Mouse (Mus musculus) ES-E14 (cell line): ENCODE data around the gene Prrc2b. TPM values are rescaled to one million over a fixed set of nuclear protein-coding genes. Genes with fewer than 3 reads are reported as not detected.
A peak's percentile ranks its signal among the peaks of the same experiment; 100 is the strongest.

ENCODE experiments used
- DNase-seq: peaks from one replicate; pipeline ENCODE4 v3.0.0-alpha.2; 2013; ENCODE audit warnings: low read depth, low spot score
- H3K27ac ChIP-seq: 2 replicates; pipeline ENCODE4 v1.5.1; 2012; ENCODE audit warnings: low read depth, mild to moderate bottlenecking, low read length, moderate library complexity, mixed read lengths; ENCODE audit not compliant: poor library complexity, insufficient read depth, severe bottlenecking
- H3K36me3 ChIP-seq: 2 replicates; pipeline ENCODE4 v1.6.1; 2012; ENCODE audit warnings: mild to moderate bottlenecking, low read length, moderate library complexity, mixed read lengths; ENCODE audit not compliant: control insufficient read depth, poor library complexity, insufficient read depth, severe bottlenecking
- H3K4me1 ChIP-seq, 2 experiments: fragments of 150-350 bp in 1 of 2; sonication (generic) in 1 of 2; 2 replicates each; pipeline ENCODE4 v1.6.1; 2012; ENCODE audit warnings: low read length in 2 of 2, mild to moderate bottlenecking in 1 of 2, mixed read lengths in 1 of 2; ENCODE audit not compliant: control insufficient read depth in 2 of 2, insufficient read depth in 2 of 2, poor library complexity in 1 of 2
- H3K4me3 ChIP-seq, 2 experiments: fragments of 150-350 bp in 1 of 2; sonication (generic) in 1 of 2; 2 replicates each; pipeline ENCODE4 v1.5.1; 2012; ENCODE audit warnings: low read length in 2 of 2, low read depth in 1 of 2, mild to moderate bottlenecking in 1 of 2, mixed read lengths in 1 of 2; ENCODE audit not compliant: insufficient read depth in 1 of 2, poor library complexity in 1 of 2, severe bottlenecking in 1 of 2
- H3K9ac ChIP-seq: 2 replicates; pipeline ENCODE4 v1.6.1; 2012; ENCODE audit warnings: low read depth, mild to moderate bottlenecking, low read length, mixed read lengths; ENCODE audit not compliant: poor library complexity, insufficient read depth, severe bottlenecking
- H3K9me3 ChIP-seq: fragments of 150-350 bp; sonication (generic); 2 replicates; pipeline ENCODE4 v1.6.1; 2012; ENCODE audit warnings: low read depth, mild to moderate bottlenecking, low read length; ENCODE audit not compliant: control insufficient read depth, insufficient read depth
- CHD2 ChIP-seq: IDR thresholded peaks from 2 replicates; pipeline ENCODE4 v1.6.1; 2014; ENCODE audit warnings: mild to moderate bottlenecking, low read depth, low read length, inconsistent platforms
- HCFC1 ChIP-seq: IDR thresholded peaks from 2 replicates; pipeline ENCODE4 v1.6.1; 2012; ENCODE audit warnings: low read length, inconsistent platforms, borderline replicate concordance; ENCODE audit not compliant: insufficient read depth
- MAFK ChIP-seq: IDR thresholded peaks from 2 replicates; pipeline ENCODE4 v1.6.1; 2014; ENCODE audit warnings: mild to moderate bottlenecking, low read depth, low read length, inconsistent platforms; ENCODE audit not compliant: insufficient read depth
- ZC3H11A ChIP-seq: IDR thresholded peaks from 2 replicates; pipeline ENCODE4 v1.6.1; 2012; ENCODE audit warnings: low read depth, mild to moderate bottlenecking, inconsistent platforms, low read length, borderline replicate concordance
- ZNF384 ChIP-seq: IDR thresholded peaks from 2 replicates; pipeline ENCODE4 v1.6.1; 2012; ENCODE audit warnings: low read depth, low read length, inconsistent platforms
- in situ Hi-C, 2 experiments: fragments of 600-800 bp; cut with MboI; formaldehyde crosslinking; loops; one replicate each; pipeline ENCODE4 v1.15.1; 2025; ENCODE audit warnings: low sequenced_read_pairs in 2 of 2, inconsistent platforms in 1 of 2; ENCODE audit not compliant: unreplicated experiment in 2 of 2
- total RNA-seq: library from RNA; depleted of rRNA; stranded (reverse); fragments of 300-350 nt; gene quantifications from 2 replicates; pipeline ENCODE4 v1.2.3, GENCODE M21; 2012

Gene Prrc2b
- total RNA-seq, 1 experiment: 75.1 TPM

- TF ChIP-seq ZC3H11A (no peak), ZNF384 (peak; percentile 96), MAFK (no peak), CHD2 (peak; percentile 94), HCFC1 (peak; percentile 69; the same call in 1 of the 2 replicates)
- Histone ChIP-seq H3K9me3 (no peaks in the 10 kb centered on the region), H3K4me3 (peak overlapping the region; percentile 67 to 69), H3K9ac (peak overlapping the region; percentile 87), H3K4me1 (peaks cover 5 to 19% of the 10 kb centered on the region in 2 experiments; a peak in 3 of 4 replicates), H3K27ac (peak overlapping the region; percentile 67), H3K36me3 (no peaks in the 10 kb centered on the region)
- in situ Hi-C loops: no loop called here
- peak; percentile 99 for DNase-seq
These were observed 13.1 kb upstream of the Prrc2b start for GRCm38 (mm10) chr2:32137667-32138266.

GRCm38 (mm10) chr2:32139377-32139776 lies 11.5 kb upstream of the Prrc2b start:
- peaks cover 5 to 19% of the 10 kb centered on the region in 2 experiments; a peak in 3 of 4 replicates for H3K4me1 ChIP-seq
- no peak for TF ChIP-seq HCFC1
- no peak for TF ChIP-seq CHD2
- TF ChIP-seq ZC3H11A: no peak
- no peak for TF ChIP-seq ZNF384
- no peak for TF ChIP-seq MAFK
- in situ Hi-C loops: no loop called here
- H3K9ac ChIP-seq: no peak overlapping the region
- no peak overlapping the region for H3K27ac ChIP-seq
- H3K4me3 ChIP-seq: no peak overlapping the region
- no peaks in the 10 kb centered on the region for H3K9me3 ChIP-seq
- no peaks in the 10 kb centered on the region for H3K36me3 ChIP-seq
- DNase-seq: no peak

GRCm38 (mm10) chr2:32140498-32140934 lies 10.4 kb upstream of the Prrc2b start:
- H3K4me3 ChIP-seq: no peak overlapping the region
- H3K9me3 ChIP-seq: no peaks in the 10 kb centered on the region
- TF ChIP-seq MAFK (no peak), ZNF384 (no peak), CHD2 (no peak), ZC3H11A (no peak), HCFC1 (no peak)
- DNase-seq: no peak
- in situ Hi-C loops: no loop called here
- no peaks in the 10 kb centered on the region for H3K36me3 ChIP-seq
- peak overlapping the region; percentile 22 for H3K27ac ChIP-seq
- no peak overlapping the region; the same call in 1 of the 2 replicates for H3K9ac ChIP-seq
- peaks cover 5 to 25% of the 10 kb centered on the region in 2 experiments; a peak in 3 of 4 replicates for H3K4me1 ChIP-seq

GRCm38 (mm10) chr2:32141602-32142001 lies 9.3 kb upstream of the Prrc2b start:
- DNase-seq: no peak
- no peak overlapping the region for H3K4me3 ChIP-seq
- TF ChIP-seq ZNF384: no peak
- no peak for TF ChIP-seq CHD2
- TF ChIP-seq HCFC1: no peak
- no peak for TF ChIP-seq ZC3H11A
- TF ChIP-seq MAFK: no peak
- peaks cover 5 to 29% of the 10 kb centered on the region in 2 experiments; a peak in 3 of 4 replicates for H3K4me1 ChIP-seq
- H3K9ac ChIP-seq: peak overlapping the region; percentile 35
- in situ Hi-C loops: no loop called here
- no peak overlapping the region for H3K27ac ChIP-seq
- no peaks in the 10 kb centered on the region for H3K9me3 ChIP-seq
- H3K36me3 ChIP-seq: no peaks in the 10 kb centered on the region
